Mouse (Mus musculus) Patski (cell line): Measurements from ENCODE around the gene 4931428L18Rik. TPM values are rescaled to one million over a fixed set of nuclear protein-coding genes. Genes with fewer than 3 reads are reported as not detected.

Experiments
- ATAC-seq: fragments of 100-300 bp; one replicate; pipeline ENCODE4 v1.8.0; 2021
- CTCF ChIA-PET: fragments of 350-600 bp; sonication (Branson Sonifier 250); formaldehyde crosslinking; loops from one replicate; lab custom pipeline; 2022; ENCODE audit warnings: inconsistent platforms; lab: Charles Lee
- POLR2A ChIA-PET: fragments of 350-600 bp; sonication (Branson Sonifier 250); formaldehyde crosslinking; loops from one replicate; lab custom pipeline; 2022; ENCODE audit warnings: antibody characterized with exemption, inconsistent platforms; lab: Charles Lee
- DNase-seq: peaks from one replicate; pipeline ENCODE4 v3.0.0-alpha.2; 2011; ENCODE audit warnings: low read depth, low spot score
- H3K27me3 ChIP-seq: fragments of 371-371 bp; one replicate; pipeline ENCODE4 v1.5.1; 2021
- CTCF ChIP-seq: fragments of 100-300 bp; IDR thresholded peaks from one replicate; pipeline ENCODE4 v1.5.1; 2021
- in situ Hi-C: fragments of 300-500 bp; cut with MboI; formaldehyde crosslinking; loops from 3 replicates; pipeline ENCODE4 v1.11.1; 2018; ENCODE audit warnings: low pct_unique_long_range_greater_than_20kb, mixed read lengths
- polyA plus RNA-seq: library from polyadenylated mRNA; unstranded; gene quantifications from one replicate; pipeline ENCODE4 v1.2.3, GENCODE M21; 2021

4931428L18Rik gene
- polyA plus RNA-seq, 1 experiment from 2014 or later = not detected

DNA sequence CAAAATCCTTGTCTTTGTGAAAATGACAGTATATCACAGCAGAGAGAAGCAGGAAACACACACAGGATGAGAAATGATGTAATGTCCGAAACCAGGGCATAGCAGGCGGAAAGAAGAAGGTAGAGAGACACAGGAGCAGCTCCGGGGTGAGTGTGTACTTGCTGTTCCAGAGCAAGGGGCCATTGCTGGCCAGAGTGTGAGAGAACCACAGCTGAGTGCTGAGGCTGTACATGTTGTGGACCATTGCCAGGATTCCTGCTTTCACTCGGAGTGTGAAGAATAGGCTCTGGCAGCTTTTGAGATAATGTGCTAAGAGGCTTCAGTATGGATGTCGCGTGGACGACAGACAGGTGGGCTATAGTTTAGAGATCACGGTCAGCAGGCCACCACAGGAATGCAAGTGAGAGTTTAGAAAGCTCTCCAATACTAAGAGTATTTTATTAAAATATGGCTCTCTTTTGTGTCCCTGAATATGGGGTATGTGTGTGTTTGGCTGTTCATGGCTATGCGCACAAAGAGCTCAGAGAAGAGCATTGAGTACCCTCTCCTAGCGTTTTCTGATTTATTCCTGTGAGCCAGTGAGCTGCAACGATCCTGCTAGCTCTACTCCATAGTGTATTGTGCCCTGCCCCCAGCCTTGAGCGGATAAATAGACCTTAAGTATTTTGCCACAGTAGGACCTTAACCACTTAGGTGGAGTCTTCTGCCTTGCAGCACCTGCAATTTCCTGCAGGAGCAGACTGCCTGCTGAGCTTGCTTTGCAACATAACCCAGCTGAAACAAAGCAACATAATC lies 119.4 kb downstream of the 4931428L18Rik start:
- DNase-seq (no peak), ATAC-seq (no peak)
- ChIA-PET CTCF (interaction anchor here (0.8 to 2.1 kb wide), 2 partner anchors 12 to 38 kb away, joined by 3 to 6 read pairs; no protein-coding TSS in a partner anchor), POLR2A (no interaction called here)
- no peak for TF ChIP-seq CTCF
- H3K27me3 ChIP-seq = no peaks in the 10 kb centered on the region
- in situ Hi-C loops = no loop called here

DNA sequence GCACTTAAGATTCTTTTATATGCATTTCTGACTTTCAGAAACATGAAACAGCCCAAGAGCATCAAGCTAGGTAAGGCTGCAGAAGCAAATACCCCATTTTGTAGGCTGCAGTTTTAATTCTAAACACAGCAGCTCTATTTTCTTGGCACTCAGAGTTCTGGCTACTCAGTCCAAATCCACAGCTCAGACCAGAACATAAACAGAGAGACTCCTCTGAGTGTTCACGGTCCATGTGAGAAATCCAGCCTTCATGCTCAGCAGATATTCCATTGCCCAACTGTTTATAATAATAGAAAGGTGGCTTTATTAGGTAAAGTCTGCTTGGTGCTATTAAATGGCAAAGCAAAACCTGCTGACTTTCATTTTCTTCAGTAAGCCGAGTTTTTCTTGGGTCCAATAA lies 120.2 kb downstream of the 4931428L18Rik start:
- ChIA-PET CTCF (interaction anchor here (0.8 kb wide), 1 partner anchor 39 kb away, joined by 3 read pairs; no protein-coding TSS in a partner anchor), POLR2A (no interaction called here)
- H3K27me3 ChIP-seq = no peaks in the 10 kb centered on the region
- DNase-seq (no peak), ATAC-seq (no peak)
- TF ChIP-seq CTCF = no peak
- in situ Hi-C loops = no loop called here

DNA sequence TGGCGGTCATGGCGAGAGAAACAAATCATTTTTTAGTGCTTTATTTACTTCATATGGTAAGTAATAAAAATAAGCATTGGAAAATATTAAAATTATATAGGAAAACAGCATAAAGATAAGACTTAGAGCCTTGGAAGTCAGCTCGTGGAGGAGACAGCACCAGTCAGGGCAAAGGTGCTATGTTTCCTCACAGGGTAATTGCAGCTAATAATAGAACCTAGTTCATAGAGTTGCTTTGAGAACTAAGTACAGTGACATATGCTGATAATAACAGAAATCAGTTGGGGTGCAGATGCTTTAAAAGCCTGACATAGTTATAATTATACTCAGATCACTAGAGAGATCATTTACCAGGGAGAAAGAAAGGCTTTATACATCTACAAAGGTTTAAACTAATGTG lies 125.3 kb downstream of the 4931428L18Rik start:
- H3K27me3 ChIP-seq = no peaks in the 10 kb centered on the region
- TF ChIP-seq CTCF = no peak
- no peak for DNase-seq
- ChIA-PET CTCF (no interaction called here), POLR2A (no interaction called here)
- no peak for ATAC-seq
- in situ Hi-C loops = no loop called here

DNA sequence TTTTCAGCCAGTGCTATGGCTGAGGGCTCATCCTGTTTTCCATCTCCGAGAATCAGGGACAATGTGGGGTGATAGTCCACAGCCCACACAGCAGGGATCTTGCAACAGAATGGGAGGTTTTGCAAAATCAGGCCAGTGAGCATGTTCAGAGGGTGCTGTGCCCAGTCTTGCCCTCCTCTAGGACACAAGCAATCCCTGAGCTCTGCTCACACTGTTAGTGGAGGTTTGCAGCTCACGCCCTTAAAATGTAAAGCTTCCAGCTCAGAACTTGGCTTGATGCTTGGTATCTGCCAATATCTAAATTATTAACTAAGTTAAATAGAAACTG lies 126.1 kb downstream of the 4931428L18Rik start:
- in situ Hi-C loops = no loop called here
- H3K27me3 ChIP-seq = no peaks in the 10 kb centered on the region
- TF ChIP-seq CTCF = no peak
- DNase-seq = no peak
- ATAC-seq = no peak
- CTCF ChIA-PET = no interaction called here
- POLR2A ChIA-PET = no interaction called here

DNA sequence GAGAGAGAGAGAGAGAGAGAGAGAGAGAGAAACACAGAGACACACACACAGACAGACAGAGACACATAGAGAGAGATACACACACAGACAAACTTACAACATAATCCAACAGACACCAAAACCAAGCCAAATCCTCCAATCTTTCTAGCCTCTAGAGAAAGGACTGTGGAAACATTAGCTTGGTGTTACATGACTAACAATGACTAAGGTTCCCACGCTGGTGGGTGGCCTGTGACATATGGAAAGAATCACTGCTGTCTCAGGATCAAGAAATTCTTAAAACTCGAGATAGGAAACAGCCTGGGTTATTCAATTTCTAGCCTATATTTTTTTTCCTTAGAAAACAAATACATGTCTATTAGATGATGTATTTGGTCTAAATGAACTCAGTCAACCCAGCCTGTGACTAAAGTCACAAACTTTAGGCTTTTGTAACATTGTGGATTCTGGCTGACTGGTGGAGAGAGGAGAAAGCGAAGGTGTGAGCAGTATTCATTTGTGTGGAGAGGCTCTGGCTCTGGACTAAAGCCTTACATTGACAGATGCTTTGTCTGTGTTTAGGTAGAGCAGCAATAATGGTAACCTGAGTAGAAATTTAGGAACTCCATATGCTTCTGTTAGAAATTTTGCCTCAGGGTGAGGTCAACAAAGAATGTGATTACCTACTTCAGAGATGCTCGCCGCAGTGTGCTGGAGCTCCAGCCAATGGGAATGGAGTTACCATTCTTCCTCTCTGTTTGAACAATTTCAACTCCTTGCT lies 126.6 kb downstream of the 4931428L18Rik start:
- CTCF ChIA-PET = no interaction called here
- POLR2A ChIA-PET = no interaction called here
- DNase-seq = no peak
- ATAC-seq = peak; percentile 7
- H3K27me3 ChIP-seq = no peaks in the 10 kb centered on the region
- in situ Hi-C loops = no loop called here
- no peak for TF ChIP-seq CTCF

DNA sequence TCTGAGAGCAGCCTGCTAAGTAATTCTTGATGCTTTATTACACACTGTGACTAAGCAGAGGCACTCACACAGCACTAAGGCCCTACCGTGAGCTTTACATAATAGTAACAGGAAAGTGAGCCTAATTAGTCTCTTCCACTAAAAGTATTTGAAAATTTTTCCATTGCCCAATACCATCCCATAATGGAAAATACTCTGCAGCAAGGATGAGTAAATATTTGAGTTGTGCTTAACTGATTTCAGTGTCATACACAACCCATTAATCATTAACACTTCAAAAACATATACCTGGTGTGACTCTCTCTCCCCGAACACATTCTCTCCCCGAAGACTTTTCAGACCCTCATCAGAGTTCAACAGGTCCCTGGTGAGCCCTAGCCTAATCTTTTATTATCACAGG lies 127.7 kb downstream of the 4931428L18Rik start:
- no peak for TF ChIP-seq CTCF
- in situ Hi-C loops = no loop called here
- no peak for DNase-seq
- ATAC-seq = peak; percentile 55
- H3K27me3 ChIP-seq = no peaks in the 10 kb centered on the region
- ChIA-PET POLR2A (no interaction called here), CTCF (interaction anchor here (1.5 kb wide), 1 partner anchor 22 kb away, joined by 4 read pairs; no protein-coding TSS in a partner anchor)

DNA sequence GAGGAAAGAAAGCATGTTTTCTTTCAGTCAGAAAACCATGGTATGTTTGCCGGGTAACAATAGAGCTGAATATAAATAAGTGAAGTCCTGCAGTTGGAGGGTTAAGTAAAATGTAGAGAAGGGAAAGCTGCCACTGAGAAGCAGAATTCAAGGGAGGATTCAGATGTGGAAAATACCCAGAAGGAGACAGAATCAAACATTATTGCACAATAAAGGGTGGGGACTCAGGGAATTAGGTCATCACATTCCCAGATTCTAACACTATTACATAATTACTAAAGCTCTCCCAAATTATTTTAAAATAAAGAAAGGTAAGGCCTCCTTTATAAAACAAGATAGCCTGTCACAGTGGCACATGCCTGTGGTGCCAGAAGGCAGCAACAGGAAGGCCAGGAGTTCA lies 128.5 kb downstream of the 4931428L18Rik start:
- in situ Hi-C loops = no loop called here
- H3K27me3 ChIP-seq = no peaks in the 10 kb centered on the region
- DNase-seq (no peak), ATAC-seq (peak; percentile 30)
- no peak for TF ChIP-seq CTCF
- CTCF ChIA-PET = interaction anchor here (1.2 to 1.5 kb wide), 2 partner anchors 15 to 23 kb away, joined by 4 read pairs; no protein-coding TSS in a partner anchor
- POLR2A ChIA-PET = no interaction called here

DNA sequence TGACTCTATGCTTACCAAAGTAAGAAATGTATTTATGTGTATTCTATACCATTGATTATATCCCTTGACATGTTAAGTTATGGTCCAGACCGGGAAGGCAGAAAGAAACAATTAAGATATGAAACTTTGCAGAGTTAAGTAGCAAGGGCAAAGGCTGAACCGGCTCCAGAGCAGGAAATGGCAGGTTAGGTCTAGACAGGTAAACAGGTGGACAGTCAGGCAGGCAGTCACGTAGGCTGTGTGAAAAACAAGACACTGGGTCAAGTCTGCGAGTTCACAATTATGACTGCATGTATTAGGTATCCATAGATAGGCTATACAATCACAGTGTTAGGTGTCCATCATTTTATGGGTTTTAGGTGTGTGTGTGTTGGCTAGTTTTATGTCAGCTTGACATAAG lies 133.8 kb downstream of the 4931428L18Rik start:
- no peak for ATAC-seq
- TF ChIP-seq CTCF = no peak
- in situ Hi-C loops = no loop called here
- no peaks in the 10 kb centered on the region for H3K27me3 ChIP-seq
- DNase-seq = no peak
- POLR2A ChIA-PET = no interaction called here
- CTCF ChIA-PET = no interaction called here

DNA sequence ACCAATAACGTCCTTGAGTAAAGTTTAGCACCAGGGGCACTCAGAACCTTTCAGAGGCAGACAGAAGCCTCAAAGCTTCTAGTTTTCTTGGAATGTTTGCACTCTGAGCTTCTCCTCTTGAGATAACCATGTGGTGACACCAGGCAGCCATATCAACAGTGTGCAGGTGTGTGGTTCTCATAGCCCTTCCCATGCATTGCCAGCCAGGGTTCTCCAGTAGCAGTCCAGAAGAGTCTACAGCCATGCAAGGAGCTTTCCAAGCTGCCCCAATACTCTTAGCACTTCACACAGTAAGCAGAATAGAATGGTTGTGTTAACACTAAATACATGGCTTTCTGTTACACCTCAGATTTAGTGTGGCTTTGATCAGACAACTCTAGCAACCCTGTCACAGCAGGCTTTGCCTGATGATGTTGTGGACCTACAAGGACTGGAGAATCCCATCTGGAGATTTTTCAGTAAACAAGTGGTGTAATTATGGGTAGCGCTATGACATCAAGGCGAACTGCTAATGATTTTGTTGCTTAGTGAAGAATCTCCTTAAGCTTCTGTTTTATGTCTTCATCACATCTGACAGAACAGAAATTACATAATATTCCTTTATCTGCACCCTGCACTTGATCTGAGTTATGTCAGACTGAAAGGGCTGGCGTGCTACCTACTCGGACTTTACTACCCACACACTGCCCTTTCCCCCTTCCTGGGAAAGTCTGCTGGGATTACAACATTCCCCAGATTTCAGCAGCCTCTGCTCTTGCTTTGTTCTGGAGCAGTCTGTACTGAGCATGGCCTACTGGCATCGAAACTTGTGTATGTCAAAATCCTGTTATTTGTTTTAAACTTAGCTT lies 149.7 kb downstream of the 4931428L18Rik start:
- ChIA-PET POLR2A (interaction anchor here (0.6 kb wide), 1 partner anchor 87 kb away, joined by 3 read pairs; no protein-coding TSS in a partner anchor), CTCF (interaction anchor here (0.8 kb wide), 1 partner anchor 11 kb away, joined by 3 read pairs; no protein-coding TSS in a partner anchor)
- DNase-seq (no peak), ATAC-seq (no peak)
- in situ Hi-C loops = no loop called here
- no peaks in the 10 kb centered on the region for H3K27me3 ChIP-seq
- no peak for TF ChIP-seq CTCF

DNA sequence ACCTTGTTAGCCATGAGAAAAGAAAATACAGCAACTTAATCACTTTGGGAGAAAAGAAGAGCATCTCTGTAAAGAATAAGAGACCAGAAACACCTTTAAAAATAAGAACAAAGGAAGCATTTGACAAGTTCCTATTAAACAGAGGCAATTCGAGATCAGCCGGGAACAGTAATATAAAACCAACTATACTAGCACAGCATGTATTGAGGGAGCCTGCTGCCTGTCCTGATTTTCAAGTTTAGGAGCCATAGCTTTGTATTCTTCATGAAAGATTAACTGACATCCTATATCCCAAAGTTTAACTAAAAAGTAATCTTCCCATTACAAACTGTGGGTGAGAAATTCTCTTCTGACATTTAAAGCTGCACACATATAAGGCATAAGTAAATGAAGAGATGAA lies 151.3 kb downstream of the 4931428L18Rik start:
- in situ Hi-C loops = no loop called here
- CTCF ChIA-PET = no interaction called here
- ATAC-seq = no peak
- H3K27me3 ChIP-seq = no peaks in the 10 kb centered on the region
- no peak for TF ChIP-seq CTCF
- POLR2A ChIA-PET = no interaction called here
- no peak for DNase-seq
